Mouse (Mus musculus): ENCODE measurements at regions not wholly inside any gene's neighbourhood (a gene's known extent, or its start where the extent isn't known, plus 50 kb on each side); places are given as distances from the start of the nearest gene placed in this dataset.

DNA sequence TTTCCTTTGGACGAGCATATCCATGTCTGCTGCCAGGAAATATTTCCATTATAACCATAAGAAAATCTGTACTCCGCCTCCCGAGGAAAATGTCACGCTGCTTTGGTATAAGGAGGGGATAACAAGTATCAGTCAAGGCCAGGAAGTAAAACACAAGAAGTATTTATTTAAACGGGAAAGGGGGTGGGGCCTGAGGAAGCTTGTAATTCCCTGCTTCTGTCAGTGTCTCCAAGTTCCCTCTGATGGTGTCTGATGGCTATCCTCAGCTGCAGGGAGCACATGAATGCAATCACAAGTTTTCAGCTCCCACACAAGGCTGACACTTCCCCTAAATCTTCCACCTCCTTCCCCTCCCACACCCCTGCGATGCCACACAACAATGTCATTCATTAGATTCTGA, 172.5 kb upstream of the Serpine2 start:
- Histone ChIP-seq H3K4me2 (ENCODE audit: low read length) (no peak overlapping the region), H3K36me3 (ENCODE audit: insufficient read depth, low read length) (no peaks in the 10 kb centered on the region), H3K27me3 (ENCODE audit: insufficient read depth, low read length) (no peaks in the 10 kb centered on the region), H3K9me3 (replicated peaks; ENCODE audit: low read length) (no peaks in the 10 kb centered on the region), H3K4me1 (replicated peaks; ENCODE audit: insufficient read depth, low read length) (0 out of 2 replicates have a peak, but pooled peaks cover 8% of the 10 kb centered on the region), H3K4me3 (replicated peaks; ENCODE audit: low read depth, low read length) (no peak overlapping the region), H3K27ac (no peak overlapping the region), H3K9ac (ENCODE audit: low read depth, low read length) (no peak overlapping the region)
- TF ChIP-seq CTCF (IDR thresholded peaks at IDR 0.05; ENCODE audit: low read depth): no peak
- 23% methylated on average over 6 of the region's 6 CpGs for whole genome bisulfite sequencing
- no peak for ATAC-seq (replicated peaks; ENCODE audit: low FRiP score, low read depth)
- DNase-seq (ENCODE audit: low spot score): peak; percentile 71

DNA sequence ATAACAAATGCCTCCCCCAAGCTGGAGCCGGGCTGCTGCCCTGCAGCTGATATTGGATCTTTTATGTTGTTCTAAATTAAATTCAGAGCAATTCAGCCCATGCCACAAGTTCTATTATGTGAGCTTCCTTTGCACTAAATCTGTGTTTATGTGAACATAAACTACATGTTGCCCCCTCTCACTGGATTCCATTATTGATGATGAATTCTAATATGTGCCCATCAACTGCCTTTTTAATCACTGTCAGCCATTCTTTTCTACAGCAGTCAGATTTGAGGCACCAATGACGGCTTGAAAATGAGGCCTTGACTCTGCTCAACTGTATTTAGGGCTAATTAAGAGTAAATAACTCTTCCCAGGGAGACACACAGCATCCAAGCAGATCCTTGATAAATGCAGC, 172.1 kb upstream of the Serpine2 start:
- TF ChIP-seq CTCF (IDR thresholded peaks at IDR 0.05; ENCODE audit: low read depth): no peak
- ATAC-seq (replicated peaks; ENCODE audit: low FRiP score, low read depth): no peak
- no peak overlapping the region for H3K9ac ChIP-seq (ENCODE audit: low read depth, low read length)
- no peak overlapping the region for H3K27ac ChIP-seq
- H3K9me3 ChIP-seq (replicated peaks; ENCODE audit: low read length): no peaks in the 10 kb centered on the region
- H3K4me3 ChIP-seq (replicated peaks; ENCODE audit: low read depth, low read length): no peak overlapping the region
- WGBS: 27% methylated on average over 2 of the region's 2 CpGs
- DNase-seq (ENCODE audit: low spot score): no peak
- H3K36me3 ChIP-seq (ENCODE audit: insufficient read depth, low read length): no peaks in the 10 kb centered on the region
- H3K4me2 ChIP-seq (ENCODE audit: low read length): no peak overlapping the region
- H3K4me1 ChIP-seq (replicated peaks; ENCODE audit: insufficient read depth, low read length): 0 out of 2 replicates have a peak, but pooled peaks cover 8% of the 10 kb centered on the region
- no peaks in the 10 kb centered on the region for H3K27me3 ChIP-seq (ENCODE audit: insufficient read depth, low read length)

DNA sequence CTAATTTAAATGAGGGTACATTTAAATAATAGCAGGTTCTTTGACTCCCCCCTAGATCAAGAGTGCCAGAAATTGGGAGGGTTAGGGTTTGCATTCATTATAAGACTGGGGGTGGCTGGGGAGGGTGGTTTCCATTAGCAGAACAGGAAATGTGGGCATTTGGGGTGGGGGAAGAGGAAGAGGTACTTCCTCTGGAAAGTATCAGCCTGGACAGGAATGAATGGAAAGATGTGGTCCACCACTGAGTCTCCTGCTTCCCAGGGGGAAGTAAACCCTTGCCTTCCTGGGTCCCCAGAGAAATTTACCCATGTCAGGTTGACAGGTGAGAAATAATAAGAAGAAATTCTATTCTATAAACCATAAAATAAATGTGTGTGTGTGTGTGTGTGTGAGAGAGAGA, 171.5 kb upstream of the Serpine2 start:
- Histone ChIP-seq H3K9me3 (replicated peaks; ENCODE audit: low read length) (no peaks in the 10 kb centered on the region), H3K9ac (ENCODE audit: low read depth, low read length) (no peak overlapping the region), H3K36me3 (ENCODE audit: insufficient read depth, low read length) (no peaks in the 10 kb centered on the region), H3K27ac (no peak overlapping the region), H3K27me3 (ENCODE audit: insufficient read depth, low read length) (no peaks in the 10 kb centered on the region), H3K4me1 (replicated peaks; ENCODE audit: insufficient read depth, low read length) (0 out of 2 replicates have a peak, but pooled peaks cover 8% of the 10 kb centered on the region), H3K4me3 (replicated peaks; ENCODE audit: low read depth, low read length) (no peak overlapping the region), H3K4me2 (ENCODE audit: low read length) (no peak overlapping the region)
- ATAC-seq (replicated peaks; ENCODE audit: low FRiP score, low read depth): no peak
- no peak for TF ChIP-seq CTCF (IDR thresholded peaks at IDR 0.05; ENCODE audit: low read depth)
- no peak for DNase-seq (ENCODE audit: low spot score)

DNA sequence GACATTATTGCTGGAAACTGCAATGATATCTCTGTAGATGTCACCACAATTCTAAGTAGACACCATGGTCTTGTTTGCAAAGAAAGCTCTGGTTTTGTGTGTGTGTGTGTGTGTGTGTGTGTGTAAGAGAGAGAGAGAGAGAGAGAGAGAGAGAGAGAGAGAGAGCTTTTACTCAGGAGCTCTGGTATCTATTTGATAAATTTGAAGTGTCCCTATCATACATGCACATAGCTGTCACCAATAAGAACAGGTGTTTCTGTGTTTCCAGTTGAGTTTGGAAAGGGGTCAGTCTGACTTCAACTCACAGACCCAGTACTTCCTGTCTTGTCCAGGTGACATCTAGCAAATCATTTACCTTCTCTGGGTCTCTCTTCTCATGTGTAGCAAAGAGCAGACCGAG, 169.7 kb upstream of the Serpine2 start:
- no peak for DNase-seq (ENCODE audit: low spot score)
- no peak for ATAC-seq (replicated peaks; ENCODE audit: low FRiP score, low read depth)
- H3K9me3 ChIP-seq (replicated peaks; ENCODE audit: low read length): no peaks in the 10 kb centered on the region
- no peak overlapping the region for H3K27ac ChIP-seq
- H3K4me2 ChIP-seq (ENCODE audit: low read length): no peak overlapping the region
- no peak for TF ChIP-seq CTCF (IDR thresholded peaks at IDR 0.05; ENCODE audit: low read depth)
- no peak overlapping the region for H3K4me3 ChIP-seq (replicated peaks; ENCODE audit: low read depth, low read length)
- 0 out of 2 replicates have a peak, but pooled peaks cover 8% of the 10 kb centered on the region for H3K4me1 ChIP-seq (replicated peaks; ENCODE audit: insufficient read depth, low read length)
- H3K9ac ChIP-seq (ENCODE audit: low read depth, low read length): no peak overlapping the region
- H3K36me3 ChIP-seq (ENCODE audit: insufficient read depth, low read length): no peaks in the 10 kb centered on the region
- no peaks in the 10 kb centered on the region for H3K27me3 ChIP-seq (ENCODE audit: insufficient read depth, low read length)
- 61% methylated on average over 1 of the region's 1 CpGs for WGBS

DNA sequence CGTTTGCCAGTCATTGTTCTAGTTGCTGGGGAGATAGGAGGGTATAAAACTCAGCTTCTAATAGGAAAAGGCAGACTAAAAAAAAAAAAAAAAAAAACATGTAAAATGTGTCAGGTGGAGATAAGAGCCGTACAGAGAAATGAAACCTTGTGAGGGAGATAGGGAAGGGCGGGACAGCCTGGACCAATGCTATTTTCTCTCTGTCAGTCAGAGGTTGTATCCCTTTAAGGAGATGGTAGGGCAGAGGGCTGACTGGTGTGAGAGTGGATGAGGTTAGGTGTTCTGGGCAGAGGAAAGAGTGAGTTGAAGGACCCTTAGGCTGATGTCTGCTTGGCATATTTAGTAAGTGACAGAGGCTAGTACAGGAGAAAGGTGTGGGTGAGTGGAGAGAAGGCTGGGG, 169.2 kb upstream of the Serpine2 start:
- DNase-seq (ENCODE audit: low spot score) (no peak), ATAC-seq (replicated peaks; ENCODE audit: low FRiP score, low read depth) (no peak)
- H3K4me3 ChIP-seq (replicated peaks; ENCODE audit: low read depth, low read length): no peak overlapping the region
- TF ChIP-seq CTCF (IDR thresholded peaks at IDR 0.05; ENCODE audit: low read depth): no peak
- WGBS: 80% methylated on average over 3 of the region's 3 CpGs
- no peaks in the 10 kb centered on the region for H3K36me3 ChIP-seq (ENCODE audit: insufficient read depth, low read length)
- H3K27ac ChIP-seq: no peak overlapping the region
- H3K9ac ChIP-seq (ENCODE audit: low read depth, low read length): no peak overlapping the region
- H3K4me2 ChIP-seq (ENCODE audit: low read length): no peak overlapping the region
- no peaks in the 10 kb centered on the region for H3K9me3 ChIP-seq (replicated peaks; ENCODE audit: low read length)
- 0 out of 2 replicates have a peak, but pooled peaks cover 8% of the 10 kb centered on the region for H3K4me1 ChIP-seq (replicated peaks; ENCODE audit: insufficient read depth, low read length)
- H3K27me3 ChIP-seq (ENCODE audit: insufficient read depth, low read length): no peaks in the 10 kb centered on the region

DNA sequence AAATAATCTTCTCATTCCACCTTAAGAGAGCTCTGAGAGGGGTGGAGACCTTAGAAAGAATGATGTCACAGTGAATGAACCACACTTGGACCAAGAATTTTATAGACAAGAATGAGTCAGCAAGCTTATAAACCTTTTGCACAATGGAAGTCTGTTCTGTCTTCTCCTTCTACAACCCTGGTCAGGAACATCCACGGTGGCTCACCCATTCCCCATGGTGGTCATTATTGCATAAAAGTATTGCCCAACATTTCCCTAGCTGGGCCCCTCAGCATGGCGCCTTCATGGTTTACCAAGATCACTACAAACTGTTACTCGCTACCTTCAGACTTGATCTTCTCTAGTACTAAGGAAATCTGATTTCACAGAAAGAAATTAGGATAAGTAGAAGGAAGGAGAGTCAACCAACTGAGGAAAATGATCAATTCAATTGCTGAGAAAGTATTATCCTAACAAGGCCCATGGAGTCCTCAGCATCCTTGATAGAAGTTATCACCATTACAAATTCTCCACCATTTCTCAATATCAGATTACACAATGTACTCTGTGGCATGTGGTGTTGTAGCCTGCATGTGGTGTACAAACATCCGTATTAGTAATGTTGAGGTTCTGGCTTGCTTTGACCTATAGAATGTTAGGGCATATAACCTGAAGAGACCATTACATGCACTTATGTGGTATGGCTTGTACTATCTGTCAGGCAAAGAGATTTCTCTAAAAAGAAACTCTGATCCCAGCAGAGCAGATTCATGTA, 165.1 kb upstream of the Serpine2 start:
- Histone ChIP-seq H3K4me2 (ENCODE audit: low read length) (no peak overlapping the region), H3K4me1 (replicated peaks; ENCODE audit: insufficient read depth, low read length) (no peaks in the 10 kb centered on the region), H3K27me3 (ENCODE audit: insufficient read depth, low read length) (no peaks in the 10 kb centered on the region), H3K9me3 (replicated peaks; ENCODE audit: low read length) (no peaks in the 10 kb centered on the region), H3K36me3 (ENCODE audit: insufficient read depth, low read length) (no peaks in the 10 kb centered on the region), H3K9ac (ENCODE audit: low read depth, low read length) (no peak overlapping the region), H3K27ac (no peak overlapping the region), H3K4me3 (replicated peaks; ENCODE audit: low read depth, low read length) (no peak overlapping the region)
- WGBS: 91% methylated on average over 4 of the region's 4 CpGs
- no peak for TF ChIP-seq CTCF (IDR thresholded peaks at IDR 0.05; ENCODE audit: low read depth)
- no peak for ATAC-seq (replicated peaks; ENCODE audit: low FRiP score, low read depth)
- DNase-seq (ENCODE audit: low spot score): no peak

Measured in kidney, postnatal 0 days (tissue).